Mouse (Mus musculus) embryonic facial prominence, embryonic 12.5 days (tissue): ENCODE results near the gene Fgf2. TPM values are rescaled to one million over a fixed set of nuclear protein-coding genes. Genes with fewer than 3 reads are reported as not detected.

ENCODE experiments used
- ATAC-seq: fragments of 200-750 bp; cut with Nextera tagmentation; 2 replicates; pipeline ENCODE4 v1.8.0; 2017; ENCODE audit not compliant: insufficient number of reproducible peaks, insufficient read depth, low FRiP score, low TSS enrichment
- H3K27ac ChIP-seq: fragments of 300-500 bp; sonication (generic); 2 replicates; pipeline ENCODE4 v1.5.1; 2016; ENCODE audit warnings: mild to moderate bottlenecking
- H3K27me3 ChIP-seq: fragments of 300-500 bp; sonication (generic); 2 replicates; pipeline ENCODE4 v1.6.1; 2016; ENCODE audit warnings: mild to moderate bottlenecking, moderate library complexity
- H3K36me3 ChIP-seq: fragments of 300-500 bp; sonication (generic); 2 replicates; pipeline ENCODE4 v1.6.1; 2016; ENCODE audit warnings: mild to moderate bottlenecking
- H3K4me1 ChIP-seq: fragments of 300-500 bp; sonication (generic); 2 replicates; pipeline ENCODE4 v1.6.1; 2016
- H3K4me2 ChIP-seq: fragments of 300-500 bp; sonication (generic); replicated peaks from 2 replicates; pipeline ENCODE4 v1.6.1; 2016; ENCODE audit warnings: mild to moderate bottlenecking, moderate library complexity
- H3K4me3 ChIP-seq: fragments of 300-500 bp; sonication (generic); 2 replicates; pipeline ENCODE4 v1.5.1; 2016; ENCODE audit warnings: mild to moderate bottlenecking
- H3K9ac ChIP-seq: fragments of 300-500 bp; sonication (generic); 2 replicates; pipeline ENCODE4 v1.6.1; 2016; ENCODE audit warnings: mild to moderate bottlenecking, moderate library complexity
- H3K9me3 ChIP-seq: fragments of 300-500 bp; sonication (generic); 2 replicates; pipeline ENCODE4 v1.6.1; 2016; ENCODE audit warnings: mild to moderate bottlenecking, moderate library complexity
- WGBS: fragments of 180-500 bp; shearing (Covaris S2); methylation state at CpG from one replicate; pipeline ENCODE4 v1.1.7; 2016; 5-methylcytosine and 5-hydroxymethylcytosine counted together
- polyA plus RNA-seq: library from polyadenylated mRNA; unstranded; fragments of >200 nt; fragmentation: Nextera tagmentation; extraction: Ambion mirVana; gene quantifications from 2 replicates; pipeline ENCODE4 v1.2.1, GENCODE M21; 2016

Gene Fgf2
- polyA plus RNA-seq, 1 experiment from 2014 or later = 3.3 TPM

GRCm38 (mm10) chr3:37365976-37366375, 17.8 kb downstream of the Fgf2 start:
- Histone ChIP-seq H3K27me3 (no peaks in the 10 kb centered on the region), H3K9me3 (no peaks in the 10 kb centered on the region), H3K36me3 (no peaks in the 10 kb centered on the region), H3K9ac (no peak overlapping the region), H3K27ac (no peak overlapping the region), H3K4me2 (no peak overlapping the region), H3K4me3 (no peak overlapping the region), H3K4me1 (no peaks in the 10 kb centered on the region)
- ATAC-seq = no peak
- WGBS = 47% methylated on average over 3 of the region's 3 CpGs

DNA sequence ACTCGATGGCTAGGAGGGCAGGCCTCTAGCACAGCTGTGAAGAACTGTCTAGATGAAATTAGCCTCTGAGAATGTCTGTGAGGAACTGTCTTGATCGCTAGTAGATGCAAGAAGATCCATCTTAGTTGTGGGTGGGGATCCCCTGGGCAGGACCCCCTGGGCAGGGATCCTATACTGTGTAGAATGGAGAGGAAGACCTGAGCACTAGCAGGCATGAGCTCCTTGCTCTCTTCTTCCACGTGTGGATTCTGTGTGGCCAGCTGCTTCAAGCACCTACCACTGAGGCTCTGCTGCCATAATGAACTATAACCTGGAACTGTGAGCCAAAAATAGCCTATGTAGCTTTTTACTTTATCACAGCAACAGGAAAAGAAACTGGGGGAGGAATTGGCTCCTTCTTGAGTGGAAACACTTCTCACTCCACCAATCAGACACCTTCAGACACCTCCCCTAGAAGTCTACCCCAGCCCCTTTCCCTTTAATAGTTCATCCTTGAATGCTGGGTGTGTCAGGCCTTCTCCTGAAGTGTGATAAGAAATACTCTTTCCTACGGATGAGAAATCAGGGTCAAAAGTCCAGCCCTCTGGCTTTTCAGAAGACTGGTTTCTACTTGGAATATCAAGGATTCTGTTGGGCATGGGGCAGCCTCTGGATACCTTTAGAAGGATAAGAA, 18.4 kb downstream of the Fgf2 start:
- 66% methylated on average over 4 of the region's 4 CpGs for WGBS
- Histone ChIP-seq H3K9ac (no peak overlapping the region), H3K9me3 (no peaks in the 10 kb centered on the region), H3K36me3 (no peaks in the 10 kb centered on the region), H3K4me1 (no peaks in the 10 kb centered on the region), H3K27me3 (no peaks in the 10 kb centered on the region), H3K4me2 (no peak overlapping the region), H3K27ac (no peak overlapping the region), H3K4me3 (no peak overlapping the region)
- no peak for ATAC-seq

DNA sequence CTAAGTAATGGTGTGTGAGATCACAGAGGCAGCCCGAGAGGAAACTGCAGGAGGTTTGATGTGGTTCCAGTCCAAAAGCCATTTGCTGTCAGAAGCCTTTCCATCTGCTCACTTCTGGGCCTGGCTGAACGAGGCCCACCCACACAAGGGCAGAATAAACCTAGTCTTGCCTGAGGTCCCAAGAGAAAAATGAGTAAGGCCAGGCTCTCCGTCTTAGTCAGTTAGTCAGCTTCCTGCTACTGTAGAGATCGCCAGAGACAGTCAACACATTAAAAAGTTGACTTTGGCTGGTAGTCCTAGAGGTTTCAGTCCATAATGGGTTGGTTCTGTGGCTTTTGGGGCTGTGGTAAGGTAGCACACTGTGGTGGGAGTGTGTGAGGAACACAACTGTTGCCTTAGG, 22.3 kb downstream of the Fgf2 start:
- Histone ChIP-seq H3K9me3 (no peaks in the 10 kb centered on the region), H3K4me1 (no peaks in the 10 kb centered on the region), H3K36me3 (no peaks in the 10 kb centered on the region), H3K4me2 (no peak overlapping the region), H3K9ac (no peak overlapping the region), H3K4me3 (no peak overlapping the region), H3K27me3 (no peaks in the 10 kb centered on the region), H3K27ac (no peak overlapping the region)
- ATAC-seq = no peak
- 64% methylated on average over 4 of the region's 4 CpGs for WGBS

- WGBS = 84% methylated on average over 11 of the region's 11 CpGs
- no peak overlapping the region for H3K4me2 ChIP-seq
- H3K36me3 ChIP-seq = no peaks in the 10 kb centered on the region
- H3K27me3 ChIP-seq = no peaks in the 10 kb centered on the region
- H3K27ac ChIP-seq = no peak overlapping the region
- H3K4me3 ChIP-seq = no peak overlapping the region
- H3K9me3 ChIP-seq = no peaks in the 10 kb centered on the region
- H3K4me1 ChIP-seq = no peaks in the 10 kb centered on the region
- no peak for ATAC-seq
- no peak overlapping the region for H3K9ac ChIP-seq
Measured at GRCm38 (mm10) chr3:37373712-37374111, 25.6 kb downstream of the Fgf2 start.

DNA sequence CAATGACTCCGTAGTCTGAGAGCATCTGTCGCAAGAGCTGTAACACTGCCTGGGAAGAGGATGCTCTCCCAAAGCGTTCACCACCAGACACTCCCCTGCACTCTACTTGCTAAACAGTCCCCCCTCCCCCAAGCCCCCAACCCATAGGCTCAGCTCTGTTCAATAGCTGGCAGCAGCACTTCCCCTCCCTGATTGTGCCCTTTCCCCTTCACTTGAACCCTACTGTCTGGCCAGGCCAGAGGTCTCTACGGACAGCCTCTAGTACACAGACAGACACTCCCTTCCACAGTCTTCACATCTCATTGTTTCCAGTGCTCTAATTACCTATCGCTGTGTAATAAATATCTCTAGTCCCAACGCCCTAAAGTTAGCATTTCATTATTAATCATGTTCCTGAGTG, 29.8 kb downstream of the Fgf2 start:
- Histone ChIP-seq H3K27me3 (no peaks in the 10 kb centered on the region), H3K9me3 (no peaks in the 10 kb centered on the region), H3K4me2 (no peak overlapping the region), H3K27ac (no peak overlapping the region), H3K4me1 (no peaks in the 10 kb centered on the region), H3K36me3 (no peaks in the 10 kb centered on the region), H3K9ac (no peak overlapping the region), H3K4me3 (no peak overlapping the region)
- 0 out of 2 replicates have a peak, but pooled peaks have one; percentile 38 for ATAC-seq
- WGBS = 77% methylated on average over 6 of the region's 6 CpGs

GRCm38 (mm10) chr3:37378412-37378811, 30.3 kb downstream of the Fgf2 start:
- H3K9me3 ChIP-seq = no peaks in the 10 kb centered on the region
- 65% methylated on average over 6 of the region's 6 CpGs for WGBS
- ATAC-seq = no peak; the same call in 1 of the 2 replicates
- no peak overlapping the region for H3K4me3 ChIP-seq
- H3K27ac ChIP-seq = no peak overlapping the region
- H3K27me3 ChIP-seq = no peaks in the 10 kb centered on the region
- H3K4me2 ChIP-seq = no peak overlapping the region
- H3K9ac ChIP-seq = no peak overlapping the region
- no peaks in the 10 kb centered on the region for H3K36me3 ChIP-seq
- H3K4me1 ChIP-seq = peaks cover 3% of the 10 kb centered on the region; the same call in 1 of the 2 replicates

DNA sequence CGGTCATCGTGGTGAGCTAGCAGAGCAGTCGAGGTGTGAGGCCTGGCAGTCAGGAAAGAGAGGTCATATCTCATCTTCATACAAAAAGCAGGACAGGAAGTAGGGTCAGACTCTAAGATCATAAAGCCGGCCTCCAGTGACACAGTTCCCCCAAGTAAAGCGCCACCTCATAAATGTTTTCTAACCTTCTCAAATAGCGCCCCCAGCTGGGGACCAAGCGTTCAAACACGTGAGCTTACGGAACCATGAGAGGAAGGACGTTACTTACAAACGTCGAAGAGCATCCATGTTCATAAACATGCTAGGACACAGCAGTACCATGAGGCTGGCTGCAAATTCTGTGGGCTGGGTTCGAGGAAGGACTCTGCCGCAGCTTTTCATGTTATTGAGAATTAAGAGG, 31.1 kb downstream of the Fgf2 start:
- no peaks in the 10 kb centered on the region for H3K36me3 ChIP-seq
- no peak overlapping the region for H3K9ac ChIP-seq
- no peaks in the 10 kb centered on the region for H3K9me3 ChIP-seq
- ATAC-seq = no peak
- no peak overlapping the region for H3K27ac ChIP-seq
- no peak overlapping the region for H3K4me2 ChIP-seq
- no peak overlapping the region for H3K4me3 ChIP-seq
- H3K4me1 ChIP-seq = peaks cover 7% of the 10 kb centered on the region
- WGBS = 82% methylated on average over 14 of the region's 14 CpGs
- no peaks in the 10 kb centered on the region for H3K27me3 ChIP-seq

DNA sequence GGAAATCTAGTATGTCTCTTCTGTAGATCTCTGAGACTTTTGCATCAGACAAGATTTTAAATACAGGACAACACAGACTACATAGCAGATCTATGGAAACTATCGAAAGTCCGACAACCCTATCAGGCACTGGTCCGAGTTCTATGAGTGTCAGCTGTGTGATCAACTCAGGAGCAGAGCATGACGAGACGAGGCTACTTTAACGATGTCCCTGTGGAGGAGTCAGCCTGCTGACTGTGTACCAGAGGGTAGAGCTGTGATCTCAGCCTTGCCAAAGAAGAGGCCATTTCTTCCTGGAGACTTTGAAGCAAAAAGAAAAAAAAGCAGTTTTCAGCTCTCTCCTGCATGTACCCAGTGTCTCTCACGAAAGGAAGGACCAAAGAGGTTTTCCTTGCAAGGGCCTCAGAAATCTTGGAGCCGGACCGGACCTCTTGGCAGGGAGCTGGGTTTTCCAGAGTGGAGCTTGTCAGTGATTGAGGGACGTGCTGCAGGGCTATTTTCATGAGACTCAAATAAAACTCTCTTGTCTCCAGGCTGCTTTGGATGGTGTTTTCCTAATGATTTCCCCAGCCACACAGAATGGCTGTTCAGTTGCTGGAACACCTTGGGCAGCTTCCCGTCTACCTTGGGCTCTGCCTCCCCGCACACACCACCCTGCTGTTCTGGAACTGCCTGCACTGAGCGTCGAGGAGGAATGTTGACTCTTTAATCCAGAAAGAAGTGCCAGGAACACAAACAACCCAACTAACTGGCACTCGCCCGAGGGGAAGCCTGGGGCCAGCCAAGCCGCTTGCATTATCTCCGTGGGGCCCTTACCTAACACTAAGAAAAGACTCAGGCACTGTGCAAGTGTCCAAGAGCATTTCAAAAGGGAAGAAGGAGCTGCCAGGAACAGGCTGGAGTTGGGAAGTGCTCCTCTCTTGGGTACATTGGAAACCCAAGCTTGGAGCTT, 32.1 kb downstream of the Fgf2 start:
- 71% methylated on average over 18 of the region's 18 CpGs for WGBS
- Histone ChIP-seq H3K4me2 (no peak overlapping the region), H3K4me1 (peaks cover 7% of the 10 kb centered on the region)

GRCm38 (mm10) chr3:37381457-37381856, 33.3 kb downstream of the Fgf2 start:
- peaks cover 7% of the 10 kb centered on the region for H3K4me1 ChIP-seq
- H3K4me3 ChIP-seq = no peak overlapping the region
- no peaks in the 10 kb centered on the region for H3K36me3 ChIP-seq
- H3K27ac ChIP-seq = no peak overlapping the region
- H3K4me2 ChIP-seq = no peak overlapping the region
- H3K9ac ChIP-seq = no peak overlapping the region
- WGBS = 59% methylated on average over 6 of the region's 6 CpGs
- no peak for ATAC-seq
- H3K27me3 ChIP-seq = no peaks in the 10 kb centered on the region
- no peaks in the 10 kb centered on the region for H3K9me3 ChIP-seq

More for the DNA sequence above, 32.1 kb downstream of the Fgf2 start:
- ATAC-seq = no peak
- Histone ChIP-seq H3K27me3 (no peaks in the 10 kb centered on the region), H3K9me3 (no peaks in the 10 kb centered on the region), H3K27ac (no peak overlapping the region), H3K4me3 (no peak overlapping the region), H3K9ac (no peak overlapping the region), H3K36me3 (no peaks in the 10 kb centered on the region)

- 55% methylated on average over 6 of the region's 6 CpGs for WGBS
- Histone ChIP-seq H3K27ac (peak overlapping the region; percentile 78), H3K4me1 (peaks cover 7% of the 10 kb centered on the region), H3K4me2 (no peak overlapping the region), H3K36me3 (no peaks in the 10 kb centered on the region), H3K4me3 (no peak overlapping the region), H3K27me3 (no peaks in the 10 kb centered on the region), H3K9ac (no peak overlapping the region), H3K9me3 (no peaks in the 10 kb centered on the region)
- no peak for ATAC-seq
Measured at GRCm38 (mm10) chr3:37383096-37383765, 35.1 kb downstream of the Fgf2 start.

- Histone ChIP-seq H3K27me3 (no peaks in the 10 kb centered on the region), H3K36me3 (no peaks in the 10 kb centered on the region), H3K27ac (no peak overlapping the region), H3K4me3 (no peak overlapping the region), H3K9ac (no peak overlapping the region), H3K9me3 (no peaks in the 10 kb centered on the region), H3K4me1 (peaks cover 7% of the 10 kb centered on the region), H3K4me2 (no peak overlapping the region)
- 91% methylated on average over 6 of the region's 6 CpGs for WGBS
- ATAC-seq = no peak
Measured at GRCm38 (mm10) chr3:37387310-37387709, 39.2 kb downstream of the Fgf2 start.
